Mouse (Mus musculus) liver, postnatal 0 days (tissue): Measurements from ENCODE around the gene Stard13.

Experiments
- CTCF ChIP-seq: sonication (generic); IDR thresholded peaks from 2 replicates; pipeline ENCODE4 v1.5.1; 2016; ENCODE audit warnings: antibody characterized with exemption, low read depth
- EP300 ChIP-seq: IDR thresholded peaks from 2 replicates; pipeline ENCODE4 v1.6.1; 2016; ENCODE audit warnings: antibody characterized with exemption, low read depth, mild to moderate bottlenecking

DNA sequence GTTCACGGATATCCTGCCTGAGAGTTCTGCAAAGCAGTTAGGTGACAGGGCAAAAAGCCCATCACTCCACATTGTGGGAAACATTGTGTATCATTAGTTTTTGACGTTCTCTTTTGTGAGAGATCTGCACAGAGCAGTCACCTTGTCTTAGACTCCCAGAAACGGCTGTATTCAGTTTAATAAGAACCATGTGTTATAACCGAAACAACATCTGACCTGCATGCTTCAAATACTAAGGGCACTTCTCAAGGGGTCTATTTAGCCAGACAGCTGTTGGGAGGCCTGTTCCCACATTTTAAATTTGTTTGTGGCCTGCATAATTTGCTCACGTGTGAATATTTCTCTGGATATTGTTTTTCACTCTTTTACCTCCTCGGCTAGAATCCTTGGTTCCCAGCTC, 162.7 kb downstream of the Stard13 start:
- TF ChIP-seq CTCF (no peak), EP300 (no peak)
